Mouse (Mus musculus): ENCODE data around the gene Ppp2r5d.

DNA sequence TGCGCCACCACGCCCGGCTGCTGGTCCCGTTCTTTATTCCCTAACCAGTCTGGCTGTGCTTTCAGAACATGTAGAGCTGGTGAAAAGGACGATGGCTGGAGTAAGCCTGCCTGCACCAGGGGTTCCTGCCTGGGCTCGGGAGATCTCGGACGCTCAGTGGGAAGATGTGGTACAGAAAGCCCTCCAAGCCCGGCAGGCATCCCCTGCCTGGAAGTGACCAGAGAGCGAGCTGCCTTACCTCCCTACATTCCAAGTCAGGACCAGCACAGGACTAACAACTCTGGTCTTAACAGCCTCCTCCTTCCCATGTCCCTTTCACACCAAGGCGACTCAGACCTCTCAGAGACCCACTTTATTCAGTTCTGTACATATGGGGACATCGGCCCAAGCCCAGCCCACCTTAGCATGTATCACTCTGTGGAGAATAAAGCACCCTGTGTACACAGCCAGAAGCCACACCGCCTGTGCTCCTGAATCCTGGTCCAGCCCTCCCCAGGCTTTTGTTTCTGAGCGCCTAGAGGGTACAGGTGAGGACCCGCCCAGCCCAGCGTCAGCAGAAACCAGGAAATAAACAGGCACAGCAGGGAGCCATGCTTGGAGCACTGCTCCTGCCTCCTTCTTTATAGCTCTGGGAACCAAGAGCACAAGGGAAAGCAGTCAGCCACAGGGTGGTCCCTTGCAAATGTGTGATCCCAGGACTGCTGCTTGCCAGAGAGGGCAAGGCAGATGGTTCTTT is 22.1 kb downstream of the Ppp2r5d start:
- no peak for TF ChIP-seq CTCF (IDR thresholded peaks at IDR 0.05; ENCODE audit: borderline replicate concordance, insufficient read depth, low read depth, low read length)
- no peak for TF ChIP-seq POLR2A (IDR thresholded peaks at IDR 0.05; ENCODE audit: borderline replicate concordance, insufficient read depth, low read length)
